Mouse (Mus musculus) kidney, adult 2 months (tissue): Measurements from ENCODE around the gene Hcls1. TPM values are rescaled to one million over a fixed set of nuclear protein-coding genes. Genes with fewer than 3 reads are reported as not detected.
A peak's percentile ranks its signal among the peaks of the same experiment; 100 is the strongest.

Experiments
- DNase-seq: peaks from one replicate; pipeline ENCODE4 v3.0.0; 2021
- H3K27ac ChIP-seq: fragments of 200-500 bp; 2 replicates; pipeline ENCODE4 v1.5.1; 2012; ENCODE audit warnings: low read depth, low read length, control low read depth, inconsistent platforms; ENCODE audit not compliant: insufficient read depth
- H3K27me3 ChIP-seq: fragments of 200-500 bp; replicated peaks from 2 replicates; pipeline ENCODE4 v1.6.1; 2012; ENCODE audit warnings: mild to moderate bottlenecking, moderate library complexity, low read length, inconsistent platforms; ENCODE audit not compliant: control insufficient read depth, insufficient read depth
- H3K36me3 ChIP-seq: fragments of 200-500 bp; 2 replicates; pipeline ENCODE4 v1.6.1; 2012; ENCODE audit warnings: mild to moderate bottlenecking, moderate library complexity, low read length, inconsistent platforms; ENCODE audit not compliant: control insufficient read depth, insufficient read depth
- H3K4me1 ChIP-seq: fragments of 200-500 bp; 2 replicates; pipeline ENCODE4 v1.6.1; 2011; ENCODE audit warnings: low read length; ENCODE audit not compliant: control insufficient read depth, insufficient read depth
- H3K4me3 ChIP-seq: fragments of 200-500 bp; 2 replicates; pipeline ENCODE4 v1.5.1; 2011; ENCODE audit warnings: mild to moderate bottlenecking, low read depth, low read length, control low read depth; ENCODE audit not compliant: insufficient read depth
- CTCF ChIP-seq: fragments of 200-500 bp; conservative IDR thresholded peaks from 2 replicates; pipeline ENCODE4 v1.5.1; 2011; ENCODE audit warnings: low read depth, mild to moderate bottlenecking, control low read depth, low read length, moderate library complexity, mixed read lengths; ENCODE audit not compliant: insufficient read depth, insufficient read length
- POLR2A ChIP-seq: fragments of 200-500 bp; IDR thresholded peaks from one replicate; pipeline ENCODE4 v1.6.1; 2011; ENCODE audit warnings: low read depth, low read length, control low read depth
- WGBS: fragments of 180-500 bp; shearing (Covaris S2); methylation state at CpG from one replicate; pipeline ENCODE4 v1.1.7; 2018; 5-methylcytosine and 5-hydroxymethylcytosine counted together
- polyA plus RNA-seq: library from polyadenylated mRNA; depleted of rRNA; stranded (reverse); fragments of >200 nt; gene quantifications from 2 replicates; pipeline ENCODE4 v1.2.3, GENCODE M21; 2012

Gene Hcls1
- polyA plus RNA-seq, 1 experiment = 10.9 TPM

- Histone ChIP-seq H3K36me3 (no peaks in the 10 kb centered on the region), H3K4me3 (peak within 1 kb of the TSS; percentile 64), H3K27ac (peak within 1 kb of the TSS; percentile 89), H3K27me3 (no peaks in the 10 kb centered on the region), H3K4me1 (peaks cover 6% of the 10 kb centered on the region; the same call in 1 of the 2 replicates)
- TF ChIP-seq POLR2A = no peak
- no peak for TF ChIP-seq CTCF
- DNase-seq = peak; percentile 54
- WGBS = 27% methylated on average over 18 of the region's 18 CpGs
Observed at GRCm38 (mm10) chr16:36989999-36990625, 55.3 kb downstream of the Hcls1 start, which contains the start of gene Fbxo40. TSS of gene Fbxo40 (minus strand) at chr16:36990467.

GRCm38 (mm10) chr16:36997650-36998049 is 62.9 kb downstream of the Hcls1 start:
- no peak for DNase-seq
- H3K27ac ChIP-seq = no peak overlapping the region
- TF ChIP-seq POLR2A (no peak), CTCF (no peak)
- no peak overlapping the region for H3K4me3 ChIP-seq
- 79% methylated on average over 6 of the region's 6 CpGs for WGBS
- no peaks in the 10 kb centered on the region for H3K27me3 ChIP-seq
- H3K4me1 ChIP-seq = no peaks in the 10 kb centered on the region
- no peaks in the 10 kb centered on the region for H3K36me3 ChIP-seq

GRCm38 (mm10) chr16:36999366-36999972 is 64.7 kb downstream of the Hcls1 start:
- no peak overlapping the region for H3K27ac ChIP-seq
- no peak overlapping the region for H3K4me3 ChIP-seq
- DNase-seq = no peak
- H3K4me1 ChIP-seq = no peaks in the 10 kb centered on the region
- WGBS = 83% methylated on average over 9 of the region's 9 CpGs
- TF ChIP-seq CTCF (no peak), POLR2A (no peak)
- H3K27me3 ChIP-seq = no peaks in the 10 kb centered on the region
- H3K36me3 ChIP-seq = no peaks in the 10 kb centered on the region

GRCm38 (mm10) chr16:37009262-37009661 is 74.5 kb downstream of the Hcls1 start:
- no peak for DNase-seq
- TF ChIP-seq CTCF (no peak), POLR2A (no peak)
- Histone ChIP-seq H3K27me3 (no peaks in the 10 kb centered on the region), H3K27ac (no peak overlapping the region), H3K4me1 (peaks cover 3% of the 10 kb centered on the region; the same call in 1 of the 2 replicates), H3K36me3 (no peaks in the 10 kb centered on the region), H3K4me3 (no peak overlapping the region)
- 62% methylated on average over 6 of the region's 6 CpGs for WGBS

- H3K4me1 ChIP-seq = peaks cover 3% of the 10 kb centered on the region; the same call in 1 of the 2 replicates
- H3K27ac ChIP-seq = no peak overlapping the region
- peak; percentile 68 for DNase-seq
- 29% methylated on average over 4 of the region's 4 CpGs for WGBS
- H3K27me3 ChIP-seq = no peaks in the 10 kb centered on the region
- no peak overlapping the region for H3K4me3 ChIP-seq
- TF ChIP-seq CTCF (peak; percentile 25; the same call in 1 of the 2 replicates), POLR2A (no peak)
- H3K36me3 ChIP-seq = no peaks in the 10 kb centered on the region
Observed at GRCm38 (mm10) chr16:37010370-37010769, 75.6 kb downstream of the Hcls1 start.

- Histone ChIP-seq H3K27me3 (no peaks in the 10 kb centered on the region), H3K27ac (no peak within 1 kb of the TSS), H3K4me3 (peak within 1 kb of the TSS; percentile 66), H3K4me1 (peaks cover 3% of the 10 kb centered on the region; the same call in 1 of the 2 replicates), H3K36me3 (no peaks in the 10 kb centered on the region)
- TF ChIP-seq CTCF (no peak), POLR2A (no peak)
- peak; percentile 95 for DNase-seq
- WGBS = 2% methylated on average over 30 of the region's 30 CpGs
Observed at GRCm38 (mm10) chr16:37011061-37011921, 76.5 kb downstream of the Hcls1 start, which contains the start of gene Polq. TSS of gene Polq (plus strand) at chr16:37011786.

- H3K4me1 ChIP-seq = peaks cover 3% of the 10 kb centered on the region; the same call in 1 of the 2 replicates
- 0% methylated on average over 26 of the region's 26 CpGs for WGBS
- no peaks in the 10 kb centered on the region for H3K36me3 ChIP-seq
- TF ChIP-seq POLR2A (no peak), CTCF (no peak)
- H3K27ac ChIP-seq = no peak overlapping the region
- peak overlapping the region; percentile 66 for H3K4me3 ChIP-seq
- DNase-seq = no peak
- H3K27me3 ChIP-seq = no peaks in the 10 kb centered on the region
Observed at GRCm38 (mm10) chr16:37011922-37012289, 77.1 kb downstream of the Hcls1 start.
